Mouse (Mus musculus) retina, adult 2 months (tissue): ENCODE data around the gene Brwd3.

Experiments used
- DNase-seq: peaks from one replicate; pipeline ENCODE4 v3.0.0-alpha.2; 2012; ENCODE audit warnings: low read depth, low spot score

Gene Brwd3

GRCm38 (mm10) chrX:108834090-108834774 lies at the start of gene Brwd3:
Gene Brwd3, minus strand, starts transcription at chrX:108834372.
- DNase-seq: peak; percentile 75

- DNase-seq: no peak
Measured at GRCm38 (mm10) chrX:108862632-108863031, 28.5 kb upstream of the Brwd3 start.

GRCm38 (mm10) chrX:108842705-108843104 lies 8.5 kb upstream of the Brwd3 start:
- no peak for DNase-seq

GRCm38 (mm10) chrX:108836416-108836815 lies 2.2 kb upstream of the Brwd3 start:
- no peak for DNase-seq

GRCm38 (mm10) chrX:108835233-108835632 lies 1.1 kb upstream of the Brwd3 start:
- no peak for DNase-seq

GRCm38 (mm10) chrX:108833381-108834020 lies 671 bp downstream of the Brwd3 start:
- DNase-seq: peak; percentile 3

GRCm38 (mm10) chrX:108832674-108833189 lies 1.4 kb downstream of the Brwd3 start:
- peak; percentile 70 for DNase-seq

GRCm38 (mm10) chrX:108831231-108831630 lies 2.9 kb downstream of the Brwd3 start:
- DNase-seq: no peak

GRCm38 (mm10) chrX:108828111-108828510 lies 6.1 kb downstream of the Brwd3 start:
- DNase-seq: no peak

GRCm38 (mm10) chrX:108797268-108797667 lies 36.9 kb downstream of the Brwd3 start:
- DNase-seq: no peak

- no peak for DNase-seq
Measured at GRCm38 (mm10) chrX:108783724-108784123, 50.4 kb downstream of the Brwd3 start.

GRCm38 (mm10) chrX:108731755-108732154 lies 102.4 kb downstream of the Brwd3 start:
- no peak for DNase-seq

GRCm38 (mm10) chrX:108729564-108729963 lies 104.6 kb downstream of the Brwd3 start:
- no peak for DNase-seq

- DNase-seq: no peak
Measured at GRCm38 (mm10) chrX:108729068-108729467, 105.1 kb downstream of the Brwd3 start.

GRCm38 (mm10) chrX:108728334-108728733 lies 105.8 kb downstream of the Brwd3 start:
- no peak for DNase-seq

GRCm38 (mm10) chrX:108724241-108724640 lies 109.9 kb downstream of the Brwd3 start:
- DNase-seq: no peak

GRCm38 (mm10) chrX:108722447-108722846 lies 111.7 kb downstream of the Brwd3 start:
- no peak for DNase-seq

GRCm38 (mm10) chrX:108704312-108704711 lies 129.9 kb downstream of the Brwd3 start:
- no peak for DNase-seq
